Mouse (Mus musculus) c-Kit-positive CD71-positive TER-119-negative erythroid progenitor cells, embryonic 14.5 days (primary cell): ENCODE measurements around the gene Slc38a10.

Experiments used
- DNase-seq: peaks from one replicate; pipeline ENCODE4 v3.0.0-alpha.2; 2013; ENCODE audit warnings: low read depth

Gene Slc38a10

GRCm38 (mm10) chr11:120151113-120151494 is at the start of gene Slc38a10:
Gene Slc38a10 (minus strand): TSS chr11:120151346.
- peak; percentile 99 for DNase-seq

GRCm38 (mm10) chr11:120200621-120201020 is 49.5 kb upstream of the Slc38a10 start:
- no peak for DNase-seq

GRCm38 (mm10) chr11:120199766-120200165 is 48.6 kb upstream of the Slc38a10 start:
- DNase-seq = no peak

- no peak for DNase-seq
Observed at GRCm38 (mm10) chr11:120198831-120199230, 47.7 kb upstream of the Slc38a10 start.

- no peak for DNase-seq
Observed at GRCm38 (mm10) chr11:120190526-120191412, 39.6 kb upstream of the Slc38a10 start.

- peak; percentile 92 for DNase-seq
Observed at GRCm38 (mm10) chr11:120189459-120190312, 38.5 kb upstream of the Slc38a10 start.

- DNase-seq = no peak
Observed at GRCm38 (mm10) chr11:120188481-120189441, 37.6 kb upstream of the Slc38a10 start.

GRCm38 (mm10) chr11:120188102-120188480 is 36.9 kb upstream of the Slc38a10 start:
- no peak for DNase-seq

GRCm38 (mm10) chr11:120187236-120188101 is 36.3 kb upstream of the Slc38a10 start:
- DNase-seq = no peak

- no peak for DNase-seq
Observed at GRCm38 (mm10) chr11:120186821-120187235, 35.7 kb upstream of the Slc38a10 start.

- no peak for DNase-seq
Observed at GRCm38 (mm10) chr11:120186145-120186740, 35.1 kb upstream of the Slc38a10 start.

GRCm38 (mm10) chr11:120185316-120186141 is 34.4 kb upstream of the Slc38a10 start:
- DNase-seq = no peak

- DNase-seq = no peak
Observed at GRCm38 (mm10) chr11:120184371-120185315, 33.5 kb upstream of the Slc38a10 start.

- DNase-seq = no peak
Observed at GRCm38 (mm10) chr11:120183708-120184107, 32.6 kb upstream of the Slc38a10 start.

GRCm38 (mm10) chr11:120183180-120183579 is 32.0 kb upstream of the Slc38a10 start:
- DNase-seq = no peak

- DNase-seq = no peak
Observed at GRCm38 (mm10) chr11:120182396-120183030, 31.4 kb upstream of the Slc38a10 start.

GRCm38 (mm10) chr11:120181379-120181778 is 30.2 kb upstream of the Slc38a10 start:
- DNase-seq = no peak

- DNase-seq = no peak
Observed at GRCm38 (mm10) chr11:120179374-120179773, 28.2 kb upstream of the Slc38a10 start.
